Mouse (Mus musculus) intestine, embryonic 15.5 days (tissue): ENCODE measurements at regions not wholly inside any gene's neighbourhood (a gene's known extent, or its start where the extent isn't known, plus 50 kb on each side); places are given as distances from the start of the nearest gene placed in this dataset.

Experiments
- ATAC-seq: fragments of 200-750 bp; cut with Nextera tagmentation; 2 replicates; pipeline ENCODE4 v1.8.0; 2017; ENCODE audit warnings: moderate TSS enrichment, moderate library complexity
- H3K27ac ChIP-seq: fragments of 300-500 bp; sonication (generic); 2 replicates; pipeline ENCODE4 v1.5.1; 2015; ENCODE audit warnings: mild to moderate bottlenecking, inconsistent platforms
- H3K27me3 ChIP-seq: fragments of 300-500 bp; sonication (generic); replicated peaks from 2 replicates; pipeline ENCODE4 v1.6.1; 2015; ENCODE audit warnings: inconsistent platforms
- H3K36me3 ChIP-seq: fragments of 300-500 bp; sonication (generic); 2 replicates; pipeline ENCODE4 v1.6.1; 2015; ENCODE audit warnings: inconsistent platforms
- H3K4me1 ChIP-seq: fragments of 300-500 bp; sonication (generic); replicated peaks from 2 replicates; pipeline ENCODE4 v1.6.1; 2015; ENCODE audit warnings: inconsistent platforms
- H3K4me2 ChIP-seq: fragments of 300-500 bp; sonication (generic); replicated peaks from 2 replicates; pipeline ENCODE4 v1.6.1; 2015; ENCODE audit warnings: mild to moderate bottlenecking, inconsistent platforms
- H3K4me3 ChIP-seq: fragments of 300-500 bp; sonication (generic); replicated peaks from 2 replicates; pipeline ENCODE4 v1.5.1; 2015; ENCODE audit warnings: inconsistent platforms
- H3K9ac ChIP-seq: fragments of 300-500 bp; sonication (generic); 2 replicates; pipeline ENCODE4 v1.6.1; 2015; ENCODE audit warnings: inconsistent platforms
- H3K9me3 ChIP-seq: fragments of 300-500 bp; sonication (generic); 2 replicates; pipeline ENCODE4 v1.6.1; 2016; ENCODE audit warnings: inconsistent platforms
- WGBS: fragments of 180-500 bp; shearing (Covaris S2); methylation state at CpG from one replicate; pipeline ENCODE4 v1.1.7; 2015; 5-methylcytosine and 5-hydroxymethylcytosine counted together

- no peak for ATAC-seq
- Histone ChIP-seq H3K9me3 (no peaks in the 10 kb centered on the region), H3K36me3 (no peaks in the 10 kb centered on the region), H3K4me3 (no peak overlapping the region), H3K4me2 (no peak overlapping the region), H3K4me1 (no peaks in the 10 kb centered on the region), H3K27me3 (no peaks in the 10 kb centered on the region), H3K27ac (no peak overlapping the region), H3K9ac (no peak overlapping the region)
- WGBS: 72% methylated on average over 5 of the region's 5 CpGs
Measured at GRCm38 (mm10) chr1:63946834-63947233, 175.2 kb downstream of the Klf7 start.

GRCm38 (mm10) chr1:63944786-63945185, 175.7 kb upstream of the 4933402D24Rik start:
- Histone ChIP-seq H3K4me2 (no peak overlapping the region), H3K27me3 (no peaks in the 10 kb centered on the region), H3K9me3 (no peaks in the 10 kb centered on the region), H3K36me3 (no peaks in the 10 kb centered on the region), H3K4me1 (no peaks in the 10 kb centered on the region), H3K9ac (no peak overlapping the region), H3K4me3 (no peak overlapping the region), H3K27ac (no peak overlapping the region)
- ATAC-seq: peak; percentile 82
- 38% methylated on average over 3 of the region's 3 CpGs for WGBS

- WGBS: 36% methylated on average over 4 of the region's 4 CpGs
- no peak overlapping the region for H3K4me3 ChIP-seq
- no peaks in the 10 kb centered on the region for H3K4me1 ChIP-seq
- no peak overlapping the region for H3K9ac ChIP-seq
- no peak for ATAC-seq
- no peak overlapping the region for H3K4me2 ChIP-seq
- H3K27me3 ChIP-seq: no peaks in the 10 kb centered on the region
- H3K27ac ChIP-seq: no peak overlapping the region
- no peaks in the 10 kb centered on the region for H3K36me3 ChIP-seq
- H3K9me3 ChIP-seq: no peaks in the 10 kb centered on the region
Measured at GRCm38 (mm10) chr1:63938416-63938815, 169.3 kb upstream of the 4933402D24Rik start.

- Histone ChIP-seq H3K27ac (no peak overlapping the region), H3K36me3 (no peaks in the 10 kb centered on the region), H3K4me3 (no peak overlapping the region), H3K9me3 (no peaks in the 10 kb centered on the region), H3K9ac (no peak overlapping the region), H3K4me2 (no peak overlapping the region), H3K4me1 (no peaks in the 10 kb centered on the region), H3K27me3 (no peaks in the 10 kb centered on the region)
- 63% methylated on average over 3 of the region's 3 CpGs for WGBS
- no peak for ATAC-seq
Measured at GRCm38 (mm10) chr1:63937480-63937879, 168.4 kb upstream of the 4933402D24Rik start.

GRCm38 (mm10) chr1:63934570-63935280, 165.7 kb upstream of the 4933402D24Rik start:
- Histone ChIP-seq H3K4me2 (no peak overlapping the region), H3K9ac (no peak overlapping the region), H3K27me3 (no peaks in the 10 kb centered on the region), H3K4me1 (no peaks in the 10 kb centered on the region), H3K9me3 (no peaks in the 10 kb centered on the region), H3K27ac (no peak overlapping the region), H3K36me3 (no peaks in the 10 kb centered on the region), H3K4me3 (no peak overlapping the region)
- ATAC-seq: no peak
- WGBS: 89% methylated on average over 8 of the region's 8 CpGs

DNA sequence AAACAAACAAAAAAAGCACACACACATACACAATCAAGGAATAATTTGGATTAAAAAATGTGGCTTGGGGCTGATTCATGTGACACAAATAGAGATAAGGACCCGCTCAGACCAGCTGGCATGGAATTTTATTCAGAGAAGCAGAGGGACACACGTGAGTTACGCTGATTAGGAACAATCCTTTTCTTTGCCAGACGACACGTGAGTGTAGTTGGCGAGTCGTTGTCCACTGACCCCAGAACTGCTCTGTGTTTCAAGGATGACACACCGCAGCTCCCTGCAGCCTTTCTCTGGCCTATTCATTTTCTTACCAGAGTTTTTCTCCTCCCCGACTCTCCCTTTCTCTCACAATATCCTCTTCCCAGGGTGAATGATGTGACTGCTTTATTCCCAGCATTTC, 163.4 kb upstream of the 4933402D24Rik start:
- no peak overlapping the region for H3K27ac ChIP-seq
- H3K4me3 ChIP-seq: no peak overlapping the region
- H3K4me2 ChIP-seq: no peak overlapping the region
- H3K9ac ChIP-seq: no peak overlapping the region
- no peaks in the 10 kb centered on the region for H3K9me3 ChIP-seq
- no peaks in the 10 kb centered on the region for H3K4me1 ChIP-seq
- 59% methylated on average over 9 of the region's 9 CpGs for WGBS
- no peaks in the 10 kb centered on the region for H3K36me3 ChIP-seq
- no peak for ATAC-seq
- H3K27me3 ChIP-seq: no peaks in the 10 kb centered on the region

- Histone ChIP-seq H3K9ac (no peak overlapping the region), H3K4me1 (no peaks in the 10 kb centered on the region), H3K4me3 (no peak overlapping the region), H3K36me3 (no peaks in the 10 kb centered on the region), H3K4me2 (no peak overlapping the region), H3K9me3 (no peaks in the 10 kb centered on the region), H3K27me3 (no peaks in the 10 kb centered on the region), H3K27ac (no peak overlapping the region)
- WGBS: 85% methylated on average over 4 of the region's 4 CpGs
- ATAC-seq: no peak
Measured at GRCm38 (mm10) chr1:63929362-63930125, 160.5 kb upstream of the 4933402D24Rik start.

DNA sequence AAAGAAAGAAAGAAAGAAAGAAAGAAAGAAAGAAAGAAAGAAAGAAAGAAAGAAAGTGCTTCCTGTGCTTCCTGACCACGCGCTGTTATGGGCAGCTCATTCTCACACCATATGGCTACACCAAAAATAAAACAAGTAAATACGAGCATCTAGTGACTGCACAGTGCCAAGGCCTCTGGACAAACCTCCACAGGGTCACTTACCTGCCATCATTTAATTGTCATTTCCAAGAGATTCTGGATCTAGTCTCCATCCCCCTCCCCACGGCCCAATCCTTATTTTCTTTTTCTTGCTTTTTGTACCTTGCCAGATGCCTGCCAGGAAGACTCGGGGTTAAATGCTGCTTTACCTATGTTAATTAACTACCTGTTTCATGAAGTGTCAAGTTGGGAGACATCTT, 159.8 kb upstream of the 4933402D24Rik start:
- Histone ChIP-seq H3K36me3 (no peaks in the 10 kb centered on the region), H3K27me3 (no peaks in the 10 kb centered on the region), H3K4me2 (no peak overlapping the region), H3K4me1 (no peaks in the 10 kb centered on the region), H3K9ac (no peak overlapping the region), H3K9me3 (no peaks in the 10 kb centered on the region), H3K4me3 (no peak overlapping the region), H3K27ac (no peak overlapping the region)
- 84% methylated on average over 5 of the region's 5 CpGs for WGBS
- no peak for ATAC-seq

GRCm38 (mm10) chr1:63928361-63928760, 159.3 kb upstream of the 4933402D24Rik start:
- no peak overlapping the region for H3K4me3 ChIP-seq
- ATAC-seq: no peak
- no peaks in the 10 kb centered on the region for H3K4me1 ChIP-seq
- H3K9me3 ChIP-seq: no peaks in the 10 kb centered on the region
- H3K4me2 ChIP-seq: no peak overlapping the region
- no peaks in the 10 kb centered on the region for H3K36me3 ChIP-seq
- WGBS: 88% methylated on average over 3 of the region's 3 CpGs
- H3K9ac ChIP-seq: no peak overlapping the region
- H3K27ac ChIP-seq: no peak overlapping the region
- H3K27me3 ChIP-seq: no peaks in the 10 kb centered on the region

DNA sequence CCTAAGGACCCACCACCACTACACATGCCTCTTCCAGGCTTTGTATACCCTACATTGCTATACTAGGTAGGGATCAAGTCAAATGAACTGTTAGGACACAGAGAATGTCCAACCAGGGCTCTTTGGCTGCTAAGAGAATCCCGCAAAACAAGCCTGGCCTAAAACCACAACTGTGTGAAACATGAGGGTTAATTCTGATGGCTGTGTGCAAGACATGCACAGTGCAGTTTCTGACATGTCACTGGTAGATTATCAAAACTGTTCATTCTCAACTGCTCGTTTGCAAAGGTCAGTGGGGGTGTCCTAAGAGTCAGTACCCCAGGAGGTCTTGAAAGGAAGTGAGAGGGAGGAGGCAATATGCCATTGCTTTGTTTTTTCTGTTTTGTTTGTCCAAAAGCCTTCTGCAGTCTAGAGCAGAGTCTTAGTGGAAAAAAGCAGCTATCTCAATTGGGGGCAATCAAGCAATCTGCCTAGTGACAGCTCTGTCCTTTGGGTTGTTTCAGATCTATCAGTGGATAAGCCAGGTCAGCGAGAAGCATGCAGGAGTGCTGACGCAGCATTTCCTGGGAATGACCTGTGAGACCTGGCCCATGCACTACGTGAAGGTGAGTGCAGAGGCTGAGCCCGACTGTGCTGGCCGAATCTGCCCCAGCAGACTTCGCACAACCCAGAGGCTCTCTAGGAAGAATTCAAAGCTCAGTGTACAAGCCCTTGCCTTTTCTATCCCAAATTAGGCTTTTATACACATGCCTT, 151.3 kb upstream of the 4933402D24Rik start:
- Histone ChIP-seq H3K27me3 (no peaks in the 10 kb centered on the region), H3K9me3 (no peaks in the 10 kb centered on the region), H3K4me1 (0 out of 2 replicates have a peak, but pooled peaks cover 3% of the 10 kb centered on the region), H3K36me3 (no peaks in the 10 kb centered on the region), H3K9ac (no peak overlapping the region), H3K4me2 (no peak overlapping the region), H3K27ac (no peak overlapping the region), H3K4me3 (no peak overlapping the region)
- peak; percentile 53; the same call in 1 of the 2 replicates for ATAC-seq
- 43% methylated on average over 8 of the region's 8 CpGs for WGBS

- no peak for ATAC-seq
- WGBS: 78% methylated on average over 7 of the region's 7 CpGs
Measured at GRCm38 (mm10) chr1:63918200-63918599, 149.1 kb upstream of the 4933402D24Rik start.

GRCm38 (mm10) chr1:63916907-63917650, 148.0 kb upstream of the 4933402D24Rik start:
- Histone ChIP-seq H3K4me1 (no peaks in the 10 kb centered on the region), H3K4me2 (no peak overlapping the region), H3K36me3 (no peaks in the 10 kb centered on the region), H3K9ac (no peak overlapping the region), H3K27me3 (no peaks in the 10 kb centered on the region), H3K4me3 (no peak overlapping the region), H3K27ac (no peak overlapping the region), H3K9me3 (no peaks in the 10 kb centered on the region)
- WGBS: 79% methylated on average over 7 of the region's 7 CpGs
- ATAC-seq: no peak

More at GRCm38 (mm10) chr1:63918200-63918599, 149.1 kb upstream of the 4933402D24Rik start:
- Histone ChIP-seq H3K36me3 (no peaks in the 10 kb centered on the region), H3K9ac (no peak overlapping the region), H3K27ac (no peak overlapping the region), H3K4me2 (no peak overlapping the region), H3K9me3 (no peaks in the 10 kb centered on the region), H3K4me3 (no peak overlapping the region), H3K4me1 (0 out of 2 replicates have a peak, but pooled peaks cover 3% of the 10 kb centered on the region), H3K27me3 (no peaks in the 10 kb centered on the region)
